Mouse (Mus musculus): ENCODE results near the gene Tmbim6. TPM values are rescaled to one million over a fixed set of nuclear protein-coding genes. Genes with fewer than 3 reads are reported as not detected.

Gene Tmbim6
- polyA plus RNA-seq, 1 experiment from 2014 or later, result 266 TPM

- H3K27ac ChIP-seq, result no peak overlapping the region
- 93% methylated on average over 12 of the region's 12 CpGs for WGBS
- no peaks in the 10 kb centered on the region for H3K9me3 ChIP-seq
- H3K4me3 ChIP-seq, result no peak overlapping the region
- H3K4me2 ChIP-seq, result no peak overlapping the region
- peaks cover 16% of the 10 kb centered on the region; the same call in 1 of the 2 replicates for H3K4me1 ChIP-seq
- ATAC-seq (ENCODE audit: insufficient number of reproducible peaks, insufficient read depth, low FRiP score, low TSS enrichment, low read depth), result no peak
- H3K36me3 ChIP-seq, result peaks cover 72% of the 10 kb centered on the region
- no peaks in the 10 kb centered on the region for H3K27me3 ChIP-seq
- no peak overlapping the region for H3K9ac ChIP-seq
Measured at GRCm38 (mm10) chr15:99403159-99403889, 10.6 kb downstream of the Tmbim6 start.

GRCm38 (mm10) chr15:99405150-99405549, 12.5 kb downstream of the Tmbim6 start:
- Histone ChIP-seq H3K36me3 (peaks cover 86% of the 10 kb centered on the region), H3K4me1 (0 out of 2 replicates have a peak, but pooled peaks cover 4% of the 10 kb centered on the region), H3K27me3 (no peaks in the 10 kb centered on the region), H3K4me2 (no peak overlapping the region), H3K4me3 (no peak overlapping the region), H3K9ac (no peak overlapping the region), H3K27ac (no peak overlapping the region), H3K9me3 (no peaks in the 10 kb centered on the region)
- no peak for ATAC-seq (ENCODE audit: insufficient number of reproducible peaks, insufficient read depth, low FRiP score, low TSS enrichment, low read depth)
- WGBS, result 89% methylated on average over 9 of the region's 9 CpGs

GRCm38 (mm10) chr15:99406986-99407570, 14.4 kb downstream of the Tmbim6 start:
- H3K4me3 ChIP-seq, result no peak overlapping the region
- no peak overlapping the region for H3K9ac ChIP-seq
- H3K36me3 ChIP-seq, result peaks cover 84% of the 10 kb centered on the region
- 0 out of 2 replicates have a peak, but pooled peaks cover 4% of the 10 kb centered on the region for H3K4me1 ChIP-seq
- no peaks in the 10 kb centered on the region for H3K9me3 ChIP-seq
- ATAC-seq (ENCODE audit: insufficient number of reproducible peaks, insufficient read depth, low FRiP score, low TSS enrichment, low read depth), result no peak
- H3K27ac ChIP-seq, result no peak overlapping the region
- no peaks in the 10 kb centered on the region for H3K27me3 ChIP-seq
- WGBS, result 92% methylated on average over 15 of the region's 15 CpGs
- no peak overlapping the region for H3K4me2 ChIP-seq

- WGBS, result 92% methylated on average over 9 of the region's 9 CpGs
- ATAC-seq (ENCODE audit: insufficient number of reproducible peaks, insufficient read depth, low FRiP score, low TSS enrichment, low read depth), result no peak
- Histone ChIP-seq H3K4me3 (no peak overlapping the region), H3K27me3 (no peaks in the 10 kb centered on the region), H3K36me3 (peaks cover 67% of the 10 kb centered on the region), H3K9ac (no peak overlapping the region), H3K9me3 (no peaks in the 10 kb centered on the region), H3K4me2 (no peak overlapping the region), H3K27ac (no peak overlapping the region), H3K4me1 (0 out of 2 replicates have a peak, but pooled peaks cover 4% of the 10 kb centered on the region)
Measured at GRCm38 (mm10) chr15:99408845-99409244, 16.2 kb downstream of the Tmbim6 start.

GRCm38 (mm10) chr15:99411747-99412146, 19.1 kb downstream of the Tmbim6 start:
- no peak for ATAC-seq (ENCODE audit: insufficient number of reproducible peaks, insufficient read depth, low FRiP score, low TSS enrichment, low read depth)
- WGBS, result 53% methylated on average over 14 of the region's 14 CpGs
- peak overlapping the region; percentile 14; the same call in 1 of the 2 replicates for H3K4me2 ChIP-seq

GRCm38 (mm10) chr15:99415793-99416192, 23.1 kb downstream of the Tmbim6 start:
- H3K4me2 ChIP-seq, result no peak overlapping the region
- H3K9me3 ChIP-seq, result no peaks in the 10 kb centered on the region
- ATAC-seq (ENCODE audit: insufficient number of reproducible peaks, insufficient read depth, low FRiP score, low TSS enrichment, low read depth), result no peak
- H3K9ac ChIP-seq, result no peak overlapping the region
- H3K27ac ChIP-seq, result no peak overlapping the region
- no peaks in the 10 kb centered on the region for H3K27me3 ChIP-seq
- whole genome bisulfite sequencing, result 15% methylated on average over 2 of the region's 2 CpGs
- no peaks in the 10 kb centered on the region for H3K36me3 ChIP-seq
- peaks cover 28% of the 10 kb centered on the region for H3K4me1 ChIP-seq
- H3K4me3 ChIP-seq, result no peak overlapping the region

More at GRCm38 (mm10) chr15:99411747-99412146, 19.1 kb downstream of the Tmbim6 start:
- H3K27ac ChIP-seq, result 0 out of 2 replicates have a peak overlapping the region, but pooled peaks have one; percentile 28
- peaks cover 8% of the 10 kb centered on the region; the same call in 1 of the 2 replicates for H3K4me1 ChIP-seq
- H3K9me3 ChIP-seq, result no peaks in the 10 kb centered on the region
- no peak overlapping the region for H3K4me3 ChIP-seq
- H3K36me3 ChIP-seq, result peaks cover 38% of the 10 kb centered on the region
- H3K27me3 ChIP-seq, result no peaks in the 10 kb centered on the region
- no peak overlapping the region for H3K9ac ChIP-seq

GRCm38 (mm10) chr15:99416348-99416882, 23.7 kb downstream of the Tmbim6 start:
- no peak overlapping the region for H3K27ac ChIP-seq
- no peak overlapping the region; the same call in 1 of the 2 replicates for H3K4me2 ChIP-seq
- H3K27me3 ChIP-seq, result no peaks in the 10 kb centered on the region
- H3K4me1 ChIP-seq, result peaks cover 30% of the 10 kb centered on the region
- peak overlapping the region; percentile 12; the same call in 1 of the 2 replicates for H3K4me3 ChIP-seq
- H3K36me3 ChIP-seq, result peaks cover 3% of the 10 kb centered on the region; the same call in 1 of the 2 replicates
- no peak for ATAC-seq (ENCODE audit: insufficient number of reproducible peaks, insufficient read depth, low FRiP score, low TSS enrichment, low read depth)
- H3K9ac ChIP-seq, result no peak overlapping the region
- H3K9me3 ChIP-seq, result no peaks in the 10 kb centered on the region
- WGBS, result 21% methylated on average over 13 of the region's 13 CpGs

- no peak overlapping the region for H3K9ac ChIP-seq
- no peaks in the 10 kb centered on the region for H3K9me3 ChIP-seq
- H3K4me3 ChIP-seq, result no peak overlapping the region
- no peak for ATAC-seq (ENCODE audit: insufficient number of reproducible peaks, insufficient read depth, low FRiP score, low TSS enrichment, low read depth)
- H3K4me1 ChIP-seq, result peaks cover 33% of the 10 kb centered on the region
- no peak overlapping the region for H3K4me2 ChIP-seq
- no peak overlapping the region for H3K27ac ChIP-seq
- H3K27me3 ChIP-seq, result no peaks in the 10 kb centered on the region
- peaks cover 8% of the 10 kb centered on the region for H3K36me3 ChIP-seq
- WGBS, result 49% methylated on average over 4 of the region's 4 CpGs
Measured at GRCm38 (mm10) chr15:99416957-99417356, 24.3 kb downstream of the Tmbim6 start.

GRCm38 (mm10) chr15:99417692-99418271, 25.1 kb downstream of the Tmbim6 start:
- Histone ChIP-seq H3K4me3 (no peak overlapping the region), H3K9ac (no peak overlapping the region), H3K27ac (0 out of 2 replicates have a peak overlapping the region, but pooled peaks have one; percentile 41), H3K27me3 (no peaks in the 10 kb centered on the region), H3K4me1 (peaks cover 33% of the 10 kb centered on the region), H3K4me2 (no peak overlapping the region), H3K36me3 (peaks cover 17% of the 10 kb centered on the region), H3K9me3 (no peaks in the 10 kb centered on the region)
- ATAC-seq (ENCODE audit: insufficient number of reproducible peaks, insufficient read depth, low FRiP score, low TSS enrichment, low read depth), result no peak
- 33% methylated on average over 17 of the region's 17 CpGs for WGBS

- Histone ChIP-seq H3K9me3 (no peaks in the 10 kb centered on the region), H3K4me3 (peak overlapping the region; percentile 19), H3K27ac (peak overlapping the region; percentile 89), H3K9ac (0 out of 2 replicates have a peak overlapping the region, but pooled peaks have one; percentile 52), H3K36me3 (peaks cover 38% of the 10 kb centered on the region), H3K27me3 (no peaks in the 10 kb centered on the region), H3K4me2 (peak overlapping the region; percentile 46), H3K4me1 (peaks cover 33% of the 10 kb centered on the region)
- ATAC-seq (ENCODE audit: insufficient number of reproducible peaks, insufficient read depth, low FRiP score, low TSS enrichment, low read depth), result no peak
- WGBS, result 20% methylated on average over 5 of the region's 5 CpGs
Measured at GRCm38 (mm10) chr15:99420101-99420500, 27.4 kb downstream of the Tmbim6 start.

GRCm38 (mm10) chr15:99420521-99421014, 27.9 kb downstream of the Tmbim6 start:
- H3K9ac ChIP-seq, result peak overlapping the region; percentile 52; the same call in 1 of the 2 replicates
- peaks cover 43% of the 10 kb centered on the region for H3K36me3 ChIP-seq
- no peaks in the 10 kb centered on the region for H3K27me3 ChIP-seq
- WGBS, result 13% methylated on average over 12 of the region's 12 CpGs
- peaks cover 33% of the 10 kb centered on the region for H3K4me1 ChIP-seq
- H3K9me3 ChIP-seq, result no peaks in the 10 kb centered on the region
- peak overlapping the region; percentile 46 for H3K4me2 ChIP-seq
- peak overlapping the region; percentile 19 for H3K4me3 ChIP-seq
- H3K27ac ChIP-seq, result peak overlapping the region; percentile 89
- ATAC-seq (ENCODE audit: insufficient number of reproducible peaks, insufficient read depth, low FRiP score, low TSS enrichment, low read depth), result peak; percentile 43; the same call in 1 of the 2 replicates
